Mouse (Mus musculus): ENCODE data around the gene Pitpnm2.

GRCm38 (mm10) chr5:124270226-124270625 is 20.7 kb upstream of the Pitpnm2 start:
- TF ChIP-seq RAD21 (IDR thresholded peaks at IDR 0.05; ENCODE audit: low read depth, low read length) (no peak), EP300 (IDR thresholded peaks at IDR 0.05; ENCODE audit: low read depth in 1 of 2, low read length in 2 of 2) (no peak), POLR2A (IDR thresholded peaks at IDR 0.05; ENCODE audit: control insufficient read depth in 1 of 2, insufficient read depth in 1 of 2, low read depth in 1 of 2, low read length in 2 of 2, poor library complexity in 1 of 2) (no peak), CHD2 (IDR thresholded peaks at IDR 0.05; ENCODE audit: low read length) (no peak), CTCF (IDR thresholded peaks at IDR 0.05 in 2 of 3, conservative IDR thresholded peaks at IDR 0.05 in 1 of 3; ENCODE audit: control insufficient read depth in 1 of 3, insufficient read depth in 1 of 3, low read depth in 2 of 3, low read length in 3 of 3, poor library complexity in 1 of 3, severe bottlenecking in 1 of 3) (no peak), MAX (IDR thresholded peaks at IDR 0.05; ENCODE audit: low read length) (no peak)

All from MEL (cell line).